Mouse (Mus musculus): ENCODE data around the gene Cox16.
A peak's percentile ranks its signal among the peaks of the same experiment; 100 is the strongest.

The Cox16 gene

DNA sequence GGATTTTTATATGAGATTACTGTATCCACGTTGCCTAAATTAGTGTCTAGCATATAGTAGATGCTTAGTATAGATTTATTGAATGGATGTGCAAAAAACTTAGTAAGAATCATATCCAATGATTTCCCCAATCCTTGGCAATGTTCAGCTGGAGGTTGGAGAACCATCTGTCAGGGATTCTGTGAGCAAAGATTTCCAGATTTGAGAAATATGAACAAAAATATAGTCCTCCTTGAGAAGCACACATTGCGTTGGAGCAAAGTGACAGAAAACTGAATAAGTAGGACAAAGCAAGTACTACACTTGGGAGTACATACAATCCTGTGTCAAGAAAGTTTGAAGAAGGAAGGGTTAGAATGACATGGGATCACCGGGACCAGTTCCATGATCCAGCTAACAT lies 160.8 kb downstream of the Cox16 start:
- no peak for DNase-seq

DNA sequence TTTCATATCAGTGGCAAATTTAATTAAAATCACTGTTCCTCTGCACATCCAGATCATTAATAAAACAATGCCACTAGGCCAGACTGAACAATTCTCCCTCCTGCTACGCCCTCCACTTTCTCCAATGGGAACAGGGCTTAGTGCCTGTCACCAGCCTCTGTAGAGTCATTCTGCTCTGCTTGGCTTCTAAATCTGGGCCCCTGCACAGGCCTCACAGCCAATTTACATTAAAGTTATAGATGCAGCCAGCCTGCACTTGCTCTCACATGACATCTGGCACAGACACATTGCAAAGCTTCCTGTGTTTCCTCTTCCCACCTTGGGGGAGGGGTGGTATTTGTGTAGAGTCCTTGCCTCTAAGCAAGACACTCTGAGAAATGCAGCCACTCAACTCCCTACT lies 163.9 kb downstream of the Cox16 start:
- no peak for DNase-seq

DNA sequence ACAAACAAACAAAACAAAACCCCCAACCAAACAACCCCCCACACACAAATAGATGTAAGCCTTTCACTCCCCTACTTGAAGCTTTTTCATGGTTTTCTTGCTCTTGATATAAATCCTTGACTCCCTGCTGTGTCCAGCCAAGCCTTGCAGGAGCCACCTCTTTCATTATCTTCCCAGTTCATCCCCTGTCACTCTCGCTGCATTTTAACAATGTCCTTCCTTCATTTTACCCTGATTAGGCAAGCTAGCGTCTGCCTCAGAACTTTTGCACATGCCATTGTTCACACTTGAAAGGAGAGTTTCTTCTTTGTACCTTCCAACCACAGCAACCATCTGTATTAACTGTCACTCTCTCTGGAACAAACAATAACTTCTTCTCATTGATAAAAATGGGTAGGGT lies 167.1 kb downstream of the Cox16 start:
- DNase-seq: no peak

DNA sequence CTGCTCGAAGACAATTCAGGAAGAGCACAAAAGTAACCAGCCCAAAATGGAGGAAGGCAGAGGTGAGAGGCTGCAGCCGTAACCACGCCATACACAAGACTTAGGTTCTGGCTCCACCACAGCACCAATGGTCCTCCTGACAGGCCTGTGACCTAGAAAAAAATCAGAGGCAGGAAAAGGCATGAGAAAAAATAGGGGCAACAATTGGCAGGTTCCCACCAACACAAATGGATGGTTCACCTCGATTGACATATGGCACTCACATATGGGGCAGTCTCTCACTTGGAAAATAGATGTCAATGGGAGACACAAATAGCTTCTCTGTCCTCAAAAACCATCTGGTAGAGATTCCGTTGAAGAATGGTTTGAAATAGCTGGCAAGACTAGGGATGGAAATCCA lies 169.0 kb downstream of the Cox16 start:
- DNase-seq: peak; percentile 96
